In the genomic region with DNA sequence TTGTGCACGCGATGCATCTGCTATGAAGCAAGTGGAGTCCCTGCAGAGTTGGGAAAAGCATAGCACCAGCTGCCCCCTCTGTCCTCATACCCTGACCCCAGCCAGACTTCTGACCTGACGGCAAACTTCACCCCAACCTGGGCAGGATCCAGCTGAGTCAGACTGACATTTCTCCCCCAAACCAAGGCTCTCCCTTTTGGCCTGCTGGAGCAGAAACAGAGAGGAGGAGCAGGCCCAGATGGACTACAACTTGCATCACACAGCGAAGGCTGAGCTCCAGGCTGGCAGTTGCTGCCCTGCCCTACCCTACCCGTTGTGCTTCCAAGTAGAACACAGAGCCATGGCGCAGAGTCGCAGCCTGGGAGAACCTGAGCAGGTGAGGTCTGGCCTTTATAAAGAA, we compare ENCODE assay signal across 13 mouse cellular contexts. TPM values are rescaled to one million over a fixed set of nuclear protein-coding genes. Genes with fewer than 3 reads are reported as not detected.
A peak's percentile ranks its signal among the peaks of the same experiment; 100 is the strongest.
DNase-seq lines count a peak whose midpoint lies in the region.
"Had no signal": no experiment of that assay in that cellular context is flagged by ENCODE, and none has a peak within 500 bp of the region (broad histone marks: within the 10 kb centered on the region; RNA-seq: fewer than 3 reads in every experiment).

No protein-coding gene starts in this region.

- peak; percentile 93 for DNase-seq in heart, adult 11 months
- DNase-seq in heart, postnatal 4 days = no peak
- DNase-seq in ovary, postnatal 36 days (ENCODE audit: low spot score) = peak; percentile 34
- DNase-seq in ovary, adult 18-20 months (ENCODE audit: low spot score) = no peak
- peak; percentile 42 for DNase-seq in adrenal gland, postnatal 25 days
- DNase-seq in urinary bladder, adult 2 months (ENCODE audit: low spot score) = no peak
- no peak for DNase-seq in embryo, embryonic 10 days (ENCODE audit: low spot score)
- DNase-seq: B cell, adult 2 months; cerebellum, adult 9-10 months; kidney, postnatal 36 days; layer of hippocampus, postnatal 36 days; right cerebral cortex, postnatal 14 days had no signal

RNA-seq across cellular contexts. Expression of gene Pfkfb3, which starts 32.1 kb away (rescaled TPM):
- 10 to 100 TPM; 11.8 to 12.7 TPM for total RNA-seq in heart, postnatal 4 days (2021)
- 93.7 and 145 TPM in 2 replicates for total RNA-seq in adrenal gland, postnatal 25 days (2021)
- 31.5 and 34.5 TPM in 2 replicates for polyA plus RNA-seq in urinary bladder, adult 2 months (2012; rRNA removed)
- polyA plus RNA-seq: G1E had no signal

Comparison
In these comparisons a context has a peak if more than half of its experiments do, and no peak if none do; other contexts are left out.
1. DNase-seq: peak in heart, adult 11 months (single experiment), ovary, postnatal 36 days (single experiment) and adrenal gland, postnatal 25 days (single experiment); none in heart, postnatal 4 days (single experiment), ovary, adult 18-20 months (single experiment), urinary bladder, adult 2 months (single experiment) and embryo, embryonic 10 days (single experiment).